Mouse (Mus musculus) ES-E14 (cell line): Measurements from ENCODE around the gene Lnx1.

Experiments used
- CHD2 ChIP-seq: IDR thresholded peaks from 2 replicates; pipeline ENCODE4 v1.6.1; 2014; ENCODE audit warnings: mild to moderate bottlenecking, low read depth, low read length, inconsistent platforms
- MAFK ChIP-seq: IDR thresholded peaks from 2 replicates; pipeline ENCODE4 v1.6.1; 2014; ENCODE audit warnings: mild to moderate bottlenecking, low read depth, low read length, inconsistent platforms; ENCODE audit not compliant: insufficient read depth
- ZNF384 ChIP-seq: IDR thresholded peaks from 2 replicates; pipeline ENCODE4 v1.6.1; 2012; ENCODE audit warnings: low read depth, low read length, inconsistent platforms

GRCm38 (mm10) chr5:74712811-74713210 lies 10.1 kb upstream of the Lnx1 start:
- no peak for TF ChIP-seq ZNF384
- TF ChIP-seq MAFK: no peak
- no peak for TF ChIP-seq CHD2
